Mouse (Mus musculus) layer of hippocampus, adult 8-10 months (tissue): ENCODE measurements around the gene Dph1. TPM values are rescaled to one million over a fixed set of nuclear protein-coding genes. Genes with fewer than 3 reads are reported as not detected.

Experiments used
- DNase-seq, 2 experiments: peaks; one replicate each; pipeline ENCODE4 v3.0.0; 2022; ENCODE audit warnings: low spot score in 2 of 2
- total RNA-seq, 4 experiments: library from RNA; stranded (reverse); gene quantifications; 2 replicates each; pipeline ENCODE4 v1.2.4; 2022

Dph1 gene
- total RNA-seq, 4 experiments from 2014 or later, result 28.9 to 38.6 (median 30.9) TPM

GRCm38 (mm10) chr11:75204472-75204871, 13.4 kb upstream of the Dph1 start:
- DNase-seq, result no peak

GRCm38 (mm10) chr11:75203926-75204325, 12.9 kb upstream of the Dph1 start:
- DNase-seq, result no peak

- DNase-seq, result no peak
These were observed 10.7 kb upstream of the Dph1 start for GRCm38 (mm10) chr11:75201721-75202120.

GRCm38 (mm10) chr11:75200935-75201334, 9.9 kb upstream of the Dph1 start:
- DNase-seq, result peak; percentile 68 to 72

- DNase-seq, result no peak
These were observed 8.9 kb upstream of the Dph1 start for GRCm38 (mm10) chr11:75199951-75200350.

- no peak for DNase-seq
These were observed 7.8 kb upstream of the Dph1 start for GRCm38 (mm10) chr11:75198792-75199191.

GRCm38 (mm10) chr11:75197956-75198355, 6.9 kb upstream of the Dph1 start:
- DNase-seq, result no peak

- DNase-seq, result no peak
These were observed 5.1 kb upstream of the Dph1 start for GRCm38 (mm10) chr11:75196131-75196530.

- DNase-seq, result no peak
These were observed 3.9 kb upstream of the Dph1 start for GRCm38 (mm10) chr11:75194850-75195461.

GRCm38 (mm10) chr11:75194121-75194849, 3.2 kb upstream of the Dph1 start:
- no peak for DNase-seq

- DNase-seq, result peak in 1 of 2 experiments; percentile 70
These were observed 2.4 kb upstream of the Dph1 start, which contains the start of gene Rtn4rl1 for GRCm38 (mm10) chr11:75193256-75194071. Gene Rtn4rl1, plus strand, starts transcription at chr11:75193783.

- DNase-seq, result peak in 1 of 2 experiments; percentile 66
These were observed 1.5 kb upstream of the Dph1 start for GRCm38 (mm10) chr11:75192336-75193214.

- no peak for DNase-seq
These were observed 800 bp upstream of the Dph1 start for GRCm38 (mm10) chr11:75191841-75192240.

- peak in 1 of 2 experiments; percentile 72 for DNase-seq
These were observed 693 bp downstream of the Dph1 start for GRCm38 (mm10) chr11:75190371-75190724.

- no peak for DNase-seq
These were observed 1.2 kb downstream of the Dph1 start for GRCm38 (mm10) chr11:75189713-75190370.

- no peak for DNase-seq
These were observed 6.1 kb downstream of the Dph1 start for GRCm38 (mm10) chr11:75184986-75185385.

GRCm38 (mm10) chr11:75184573-75184972, 6.5 kb downstream of the Dph1 start:
- no peak for DNase-seq

GRCm38 (mm10) chr11:75183917-75184570, 7.0 kb downstream of the Dph1 start:
- DNase-seq, result peak in 1 of 2 experiments; percentile 84

GRCm38 (mm10) chr11:75178672-75179208, 12.3 kb downstream of the Dph1 start, which contains the start of gene Ovca2:
Gene Ovca2, minus strand, starts transcription at chr11:75178835.
- DNase-seq, result peak; percentile 85 to 87

- DNase-seq, result no peak
These were observed 13.0 kb downstream of the Dph1 start for GRCm38 (mm10) chr11:75178011-75178410.
